Mouse (Mus musculus) stomach, postnatal 0 days (tissue): Measurements from ENCODE around the gene Crhr2.

Experiments used
- CTCF ChIP-seq: IDR thresholded peaks from 2 replicates; pipeline ENCODE4 v1.5.1; 2016; ENCODE audit warnings: antibody characterized with exemption, low read depth, mild to moderate bottlenecking, moderate library complexity
- EP300 ChIP-seq: optimal IDR thresholded peaks from 2 replicates; pipeline ENCODE3; 2016; ENCODE audit warnings: antibody characterized with exemption

GRCm38 (mm10) chr6:55108358-55108757, 24.5 kb downstream of the Crhr2 start:
- no peak for TF ChIP-seq EP300
- TF ChIP-seq CTCF: no peak
